Mouse (Mus musculus) macrophage (primary cell): Measurements from ENCODE around the gene Snrnp70. TPM values are rescaled to one million over a fixed set of nuclear protein-coding genes. Genes with fewer than 3 reads are reported as not detected.

Source experiments
- H3K27ac ChIP-seq: fragments of 350-480 bp; formaldehyde crosslinking; 2 replicates; pipeline ENCODE4 v1.9.0; 2021
- H3K36me3 ChIP-seq: fragments of 350-480 bp; formaldehyde crosslinking; 2 replicates; pipeline ENCODE4 v1.9.0; 2021; ENCODE audit errors: inconsistent target
- H3K4me3 ChIP-seq: fragments of 350-480 bp; formaldehyde crosslinking; 2 replicates; pipeline ENCODE4 v1.9.0; 2021; ENCODE audit errors: inconsistent target
- H3K79me2 ChIP-seq: fragments of 350-480 bp; formaldehyde crosslinking; 2 replicates; pipeline ENCODE4 v1.9.0; 2021; ENCODE audit errors: inconsistent target
- WGBS: methylation state at CpG from one replicate; pipeline ENCODE4 v1.1.7; 2026; ENCODE audit warnings: inconsistent platforms; ENCODE audit not compliant: missing documents; 5-methylcytosine and 5-hydroxymethylcytosine counted together
- polyA plus RNA-seq: library from polyadenylated mRNA; stranded (reverse); fragments of 250-400 nt; gene quantifications from 3 replicates; pipeline ENCODE4 v1.2.4, GENCODE M21; 2018; ENCODE audit warnings: inconsistent platforms

Snrnp70 gene
- polyA plus RNA-seq, 1 experiment from 2014 or later: 235 TPM

- WGBS: 9% methylated on average over 13 of the region's 13 CpGs
These were observed 22.5 kb upstream of the Snrnp70 start for GRCm38 (mm10) chr7:45417962-45418492.

GRCm38 (mm10) chr7:45415636-45416035 lies 20.1 kb upstream of the Snrnp70 start:
- H3K27ac ChIP-seq: no peak overlapping the region
- no peaks in the 10 kb centered on the region for H3K36me3 ChIP-seq
- 7% methylated on average over 37 of the region's 37 CpGs for WGBS
- no peaks in the 10 kb centered on the region for H3K79me2 ChIP-seq
- H3K4me3 ChIP-seq: no peak overlapping the region

More at GRCm38 (mm10) chr7:45417962-45418492, 22.5 kb upstream of the Snrnp70 start:
- peaks cover 16% of the 10 kb centered on the region; the same call in 1 of the 2 replicates for H3K36me3 ChIP-seq
- H3K79me2 ChIP-seq: no peaks in the 10 kb centered on the region
- H3K4me3 ChIP-seq: no peak overlapping the region
- H3K27ac ChIP-seq: no peak overlapping the region

GRCm38 (mm10) chr7:45414740-45415224 lies 19.2 kb upstream of the Snrnp70 start:
- Histone ChIP-seq H3K27ac (no peak overlapping the region), H3K4me3 (no peak overlapping the region), H3K36me3 (no peaks in the 10 kb centered on the region), H3K79me2 (no peaks in the 10 kb centered on the region)
- WGBS: 16% methylated on average over 12 of the region's 12 CpGs

- Histone ChIP-seq H3K79me2 (no peaks in the 10 kb centered on the region), H3K36me3 (no peaks in the 10 kb centered on the region), H3K4me3 (no peak overlapping the region), H3K27ac (no peak overlapping the region)
- WGBS: 3% methylated on average over 20 of the region's 27 CpGs
These were observed 18.6 kb upstream of the Snrnp70 start for GRCm38 (mm10) chr7:45413864-45414739.

- no peak within 1 kb of the TSS for H3K4me3 ChIP-seq
- H3K27ac ChIP-seq: no peak within 1 kb of the TSS
- WGBS: 8% methylated on average over 37 of the region's 45 CpGs
- H3K79me2 ChIP-seq: no peaks in the 10 kb centered on the region
- H3K36me3 ChIP-seq: no peaks in the 10 kb centered on the region
These were observed 17.7 kb upstream of the Snrnp70 start, which contains the start of gene Ntf5 for GRCm38 (mm10) chr7:45413113-45413863. Gene Ntf5 (plus strand): TSS chr7:45413695.

- H3K27ac ChIP-seq: no peak overlapping the region
- no peak overlapping the region for H3K4me3 ChIP-seq
- WGBS: 68% methylated on average over 2 of the region's 2 CpGs
- no peaks in the 10 kb centered on the region for H3K36me3 ChIP-seq
- no peaks in the 10 kb centered on the region for H3K79me2 ChIP-seq
These were observed 16.9 kb upstream of the Snrnp70 start for GRCm38 (mm10) chr7:45412421-45412820.

- Histone ChIP-seq H3K4me3 (no peak overlapping the region), H3K27ac (no peak overlapping the region), H3K79me2 (no peaks in the 10 kb centered on the region), H3K36me3 (no peaks in the 10 kb centered on the region)
- 87% methylated on average over 8 of the region's 8 CpGs for WGBS
These were observed 14.1 kb upstream of the Snrnp70 start for GRCm38 (mm10) chr7:45409497-45410163.

- Histone ChIP-seq H3K79me2 (no peaks in the 10 kb centered on the region), H3K36me3 (no peaks in the 10 kb centered on the region), H3K27ac (no peak overlapping the region), H3K4me3 (no peak overlapping the region)
- 89% methylated on average over 17 of the region's 17 CpGs for WGBS
These were observed 13.4 kb upstream of the Snrnp70 start for GRCm38 (mm10) chr7:45408949-45409348.

GRCm38 (mm10) chr7:45408351-45408750 lies 12.8 kb upstream of the Snrnp70 start:
- Histone ChIP-seq H3K4me3 (no peak overlapping the region), H3K27ac (no peak overlapping the region), H3K79me2 (no peaks in the 10 kb centered on the region), H3K36me3 (no peaks in the 10 kb centered on the region)
- WGBS: 79% methylated on average over 7 of the region's 7 CpGs

GRCm38 (mm10) chr7:45407836-45408235 lies 12.3 kb upstream of the Snrnp70 start:
- Histone ChIP-seq H3K79me2 (no peaks in the 10 kb centered on the region), H3K27ac (no peak overlapping the region), H3K4me3 (no peak overlapping the region), H3K36me3 (no peaks in the 10 kb centered on the region)
- WGBS: 71% methylated on average over 9 of the region's 10 CpGs

- Histone ChIP-seq H3K79me2 (no peaks in the 10 kb centered on the region), H3K4me3 (no peak overlapping the region)
- 1% methylated on average over 104 of the region's 114 CpGs for WGBS
These were observed 10.9 kb upstream of the Snrnp70 start for GRCm38 (mm10) chr7:45406157-45407156.

GRCm38 (mm10) chr7:45405091-45406075 lies 9.8 kb upstream of the Snrnp70 start, which contains the start of gene Kcna7:
Gene Kcna7 (plus strand): TSS chr7:45405653.
- H3K27ac ChIP-seq: no peak within 1 kb of the TSS
- WGBS: 11% methylated on average over 27 of the region's 28 CpGs
- no peaks in the 10 kb centered on the region for H3K36me3 ChIP-seq
- no peaks in the 10 kb centered on the region for H3K79me2 ChIP-seq
- H3K4me3 ChIP-seq: no peak within 1 kb of the TSS

More at GRCm38 (mm10) chr7:45406157-45407156, 10.9 kb upstream of the Snrnp70 start:
- Histone ChIP-seq H3K36me3 (no peaks in the 10 kb centered on the region), H3K27ac (no peak overlapping the region)
